Mouse (Mus musculus): ENCODE data around the gene Pla2g4a.

GRCm38 (mm10) chr1:149856720-149857119 is 104.4 kb downstream of the Pla2g4a start:
- TF ChIP-seq CTCF (IDR thresholded peaks at IDR 0.05; ENCODE audit: extremely low read depth, insufficient read length, insufficient replicate concordance, low read depth, low read length) (peak; percentile 73; the same call in 1 of the 2 replicates), POLR2A (IDR thresholded peaks at IDR 0.05; ENCODE audit: low read depth, low read length) (no peak)
